Mouse (Mus musculus) kidney, adult 2 months (tissue): Measurements from ENCODE around the gene Etnppl.

Source experiments
- CTCF ChIP-seq: fragments of 200-500 bp; conservative IDR thresholded peaks from 2 replicates; pipeline ENCODE4 v1.5.1; 2011; ENCODE audit warnings: low read depth, mild to moderate bottlenecking, control low read depth, low read length, moderate library complexity, mixed read lengths; ENCODE audit not compliant: insufficient read depth, insufficient read length
- POLR2A ChIP-seq: fragments of 200-500 bp; IDR thresholded peaks from one replicate; pipeline ENCODE4 v1.6.1; 2011; ENCODE audit warnings: low read depth, low read length, control low read depth

GRCm38 (mm10) chr3:130582903-130583664 lies 34.2 kb upstream of the Etnppl start:
- no peak for TF ChIP-seq POLR2A
- TF ChIP-seq CTCF, result no peak
